Mouse (Mus musculus) c-Kit-positive CD71-negative TER-119-negative erythroid progenitor cells, embryonic 14.5 days (primary cell): Measurements from ENCODE around the gene Trappc6a.

Experiments
- DNase-seq: peaks from one replicate; pipeline ENCODE4 v3.0.0-alpha.2; 2013; ENCODE audit warnings: low read depth

Trappc6a gene

DNA sequence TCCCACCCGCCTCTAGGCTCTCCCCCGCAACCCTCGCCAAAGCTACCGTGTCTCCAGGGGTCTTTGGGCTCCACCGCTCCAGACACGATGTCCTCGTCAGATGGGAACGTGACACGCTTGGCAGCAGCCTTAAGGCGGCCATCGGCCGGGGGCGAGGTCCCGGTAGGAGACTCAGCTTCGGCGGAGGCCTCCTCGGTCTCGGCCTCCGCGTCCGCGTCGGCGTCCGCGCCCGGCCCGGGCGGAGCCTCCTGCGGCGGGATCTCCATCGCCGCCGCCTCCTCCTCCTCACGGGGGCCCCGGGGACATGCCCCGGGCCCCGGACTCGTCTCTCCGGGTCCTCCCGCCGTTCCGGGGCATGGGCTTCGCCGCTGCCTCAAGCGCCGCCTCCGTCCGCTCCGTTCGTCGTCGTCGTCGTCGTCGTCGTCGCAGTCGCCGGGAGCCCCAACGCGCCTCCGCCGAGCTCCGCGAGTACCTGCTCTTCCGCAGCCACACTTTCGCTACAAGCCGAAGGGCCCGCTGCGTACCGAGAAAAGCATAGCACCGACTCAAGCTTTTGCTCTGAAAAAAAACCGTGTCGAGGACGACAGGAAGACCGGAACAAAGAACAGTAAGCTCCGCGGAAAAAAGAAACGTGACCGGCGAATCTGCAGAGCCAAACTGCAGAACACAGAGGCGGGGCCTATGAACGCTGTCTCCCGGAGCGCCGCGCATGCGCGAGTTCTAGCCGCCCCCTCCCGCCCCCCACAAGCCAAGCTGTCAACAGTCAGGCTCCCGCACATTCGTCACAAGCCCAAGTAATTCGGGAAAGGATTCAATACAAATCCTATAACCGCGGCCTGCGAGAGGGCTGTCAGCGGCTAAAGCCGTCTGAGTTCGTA, 53.8 kb downstream of the Trappc6a start:
- DNase-seq: peak; percentile 92

DNA sequence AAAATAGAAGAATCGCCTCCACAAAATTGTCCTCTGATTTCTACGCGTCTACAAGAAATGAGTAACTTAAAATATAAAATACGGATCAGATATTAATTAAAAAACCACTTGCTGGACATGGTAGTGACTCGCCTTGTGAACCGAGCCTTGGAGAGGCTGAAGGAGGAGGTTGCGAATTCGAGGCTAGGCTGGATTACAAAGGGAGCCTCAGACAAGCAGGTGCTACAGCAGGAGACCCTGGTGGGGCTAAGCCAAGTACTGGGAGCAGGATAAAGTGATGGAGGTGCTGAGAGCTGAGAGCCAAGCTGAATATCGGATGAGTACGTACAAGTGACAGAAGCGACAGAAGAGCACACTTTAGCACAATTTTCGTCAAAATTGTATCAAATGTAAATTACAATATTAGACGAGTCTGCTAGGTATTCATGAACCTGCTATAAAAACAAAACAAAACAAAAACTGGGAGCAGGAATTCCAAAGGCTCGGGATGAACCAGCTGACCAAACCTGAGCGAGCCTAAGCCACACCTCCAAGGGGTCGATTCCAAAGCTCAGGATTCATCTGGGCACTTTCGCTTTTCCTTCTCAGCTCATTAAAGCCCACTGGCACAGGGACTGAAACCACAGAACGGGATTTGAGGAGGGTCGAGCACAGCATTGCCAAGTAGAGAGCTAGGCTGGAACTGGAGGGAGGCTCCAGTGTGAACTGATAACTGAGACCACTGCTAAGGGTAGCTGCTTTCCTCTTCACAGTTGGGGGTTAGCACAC, 54.6 kb downstream of the Trappc6a start, which contains the start of gene Ppp1r37:
TSS of gene Ppp1r37 (minus strand) at position 434 of the 768 bp plus-strand sequence.
- DNase-seq: no peak

DNA sequence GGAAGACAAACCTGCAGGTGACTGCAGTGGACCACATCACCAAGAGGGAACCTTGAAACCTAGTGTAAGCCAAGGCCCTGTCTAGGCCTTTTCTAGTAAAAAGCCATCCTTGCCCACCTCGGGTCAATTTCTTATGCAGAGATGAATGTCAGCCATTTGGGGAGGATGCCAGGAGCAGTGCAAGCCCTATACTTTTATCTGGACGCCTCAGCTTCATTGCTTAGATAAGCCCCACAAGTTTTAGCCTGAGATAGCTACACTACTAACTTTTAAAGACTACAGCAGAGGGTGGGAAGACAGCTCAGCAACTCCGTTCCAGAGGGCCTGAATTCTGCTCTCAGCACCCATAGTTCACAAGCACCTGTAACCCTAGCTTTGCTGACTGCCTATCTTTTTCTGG, 55.7 kb downstream of the Trappc6a start:
- no peak for DNase-seq

DNA sequence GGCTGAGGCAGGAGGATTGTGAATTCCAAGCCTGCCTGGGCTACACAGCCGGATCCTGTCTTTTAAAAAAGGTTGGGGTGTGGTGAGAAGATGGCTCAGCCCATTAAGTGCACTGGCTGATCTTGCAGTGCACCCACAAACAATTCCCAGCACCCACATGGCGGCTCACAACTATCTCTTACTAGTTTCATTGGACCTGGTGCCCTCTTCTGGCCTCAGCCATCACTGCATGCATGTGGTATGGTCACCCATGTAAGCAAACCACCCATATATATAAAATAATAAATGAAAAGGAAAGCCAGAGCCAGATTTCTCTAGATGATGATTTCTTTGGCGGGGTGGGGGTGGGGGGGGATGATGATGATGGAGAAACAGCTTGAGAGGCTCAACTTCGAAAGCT, 56.3 kb downstream of the Trappc6a start:
- no peak for DNase-seq
